Mouse (Mus musculus) lung, postnatal 36 days (tissue): Measurements from ENCODE around the gene Ndufs2.

Experiments
- DNase-seq: peaks from one replicate; pipeline ENCODE4 v3.0.0; 2022; ENCODE audit warnings: mixed read lengths

Ndufs2 gene

DNA sequence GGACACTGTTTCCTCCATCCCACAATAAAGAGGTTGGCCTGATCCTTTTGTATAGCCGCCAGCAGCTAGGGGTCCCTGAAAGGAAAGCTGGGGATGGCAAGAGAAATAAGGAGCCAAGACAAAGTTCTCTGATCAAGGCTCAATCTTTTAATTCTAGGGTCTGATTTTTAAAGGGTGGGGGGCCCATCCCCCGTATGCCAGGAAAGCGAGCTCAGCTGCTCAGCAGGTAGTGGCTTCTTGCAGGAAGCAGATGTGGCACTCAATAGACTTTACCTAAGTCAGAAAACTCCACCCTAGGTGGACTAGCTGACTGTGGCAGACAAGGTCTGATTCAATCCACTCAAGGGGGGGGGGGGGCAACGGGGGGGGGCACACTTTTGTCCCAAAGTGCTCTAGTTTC lies 24.4 kb downstream of the Ndufs2 start:
- DNase-seq: no peak

DNA sequence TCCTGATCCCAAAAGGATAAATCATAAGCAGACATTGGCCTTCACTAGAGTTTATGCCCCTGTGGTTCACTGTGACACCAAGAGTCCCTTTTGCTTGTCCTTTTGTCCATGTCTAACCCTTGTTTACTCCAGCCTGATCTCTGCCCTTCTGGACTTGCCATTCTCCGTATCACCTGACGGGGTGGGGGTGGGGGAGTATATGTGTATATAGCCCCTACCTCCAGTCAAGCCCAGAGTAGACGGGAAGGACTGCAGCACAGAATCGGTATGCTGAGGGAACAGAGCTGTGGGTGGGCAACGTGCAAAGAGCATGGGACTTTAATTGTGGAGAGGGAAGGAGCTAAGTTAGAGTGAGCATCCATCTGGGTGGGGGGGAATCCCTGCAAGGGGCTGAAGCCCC lies 26.3 kb downstream of the Ndufs2 start, which contains the start of gene Apoa2:
TSS of gene Apoa2 (plus strand) at position 198 of the 400 bp plus-strand sequence.
- no peak for DNase-seq

DNA sequence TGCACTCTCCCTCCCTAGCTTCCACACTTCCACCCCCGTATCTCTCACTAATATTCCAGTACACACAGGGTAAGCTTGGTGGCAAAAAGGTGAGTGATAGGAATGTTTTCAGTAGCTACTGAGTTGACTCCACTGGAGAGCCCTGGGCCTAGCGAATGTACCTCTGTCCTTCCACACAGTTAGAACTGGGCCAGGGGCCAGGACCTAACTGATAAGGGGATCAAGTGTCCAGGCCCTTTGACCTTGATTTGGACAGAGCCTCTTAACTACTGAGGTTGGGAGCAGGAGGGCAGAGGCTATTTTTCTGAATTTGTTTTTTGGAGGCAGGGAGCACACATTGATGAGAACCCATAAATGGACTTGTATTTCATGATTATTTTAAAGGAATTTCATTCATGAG lies 27.4 kb downstream of the Ndufs2 start:
- DNase-seq: peak; percentile 64

DNA sequence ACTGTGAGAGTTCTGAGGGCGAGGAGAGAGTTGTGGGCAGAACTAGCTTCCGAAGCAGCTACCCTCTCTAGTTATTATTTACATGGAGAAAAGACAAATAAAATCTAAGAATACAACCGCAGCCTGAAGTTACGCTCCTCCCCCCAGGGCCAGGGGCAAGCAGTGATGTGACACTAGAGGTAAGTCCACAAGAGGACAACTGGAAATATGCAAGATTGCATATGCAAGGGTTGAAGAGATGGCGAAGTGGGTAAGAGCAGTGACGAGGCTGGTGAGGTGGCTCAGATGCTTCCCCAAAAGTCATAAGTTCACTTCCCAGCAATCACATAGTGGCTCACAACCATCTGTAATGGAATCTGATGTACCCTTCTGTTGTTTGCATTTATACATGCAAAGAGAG lies 28.0 kb downstream of the Ndufs2 start:
- peak; percentile 29 for DNase-seq

DNA sequence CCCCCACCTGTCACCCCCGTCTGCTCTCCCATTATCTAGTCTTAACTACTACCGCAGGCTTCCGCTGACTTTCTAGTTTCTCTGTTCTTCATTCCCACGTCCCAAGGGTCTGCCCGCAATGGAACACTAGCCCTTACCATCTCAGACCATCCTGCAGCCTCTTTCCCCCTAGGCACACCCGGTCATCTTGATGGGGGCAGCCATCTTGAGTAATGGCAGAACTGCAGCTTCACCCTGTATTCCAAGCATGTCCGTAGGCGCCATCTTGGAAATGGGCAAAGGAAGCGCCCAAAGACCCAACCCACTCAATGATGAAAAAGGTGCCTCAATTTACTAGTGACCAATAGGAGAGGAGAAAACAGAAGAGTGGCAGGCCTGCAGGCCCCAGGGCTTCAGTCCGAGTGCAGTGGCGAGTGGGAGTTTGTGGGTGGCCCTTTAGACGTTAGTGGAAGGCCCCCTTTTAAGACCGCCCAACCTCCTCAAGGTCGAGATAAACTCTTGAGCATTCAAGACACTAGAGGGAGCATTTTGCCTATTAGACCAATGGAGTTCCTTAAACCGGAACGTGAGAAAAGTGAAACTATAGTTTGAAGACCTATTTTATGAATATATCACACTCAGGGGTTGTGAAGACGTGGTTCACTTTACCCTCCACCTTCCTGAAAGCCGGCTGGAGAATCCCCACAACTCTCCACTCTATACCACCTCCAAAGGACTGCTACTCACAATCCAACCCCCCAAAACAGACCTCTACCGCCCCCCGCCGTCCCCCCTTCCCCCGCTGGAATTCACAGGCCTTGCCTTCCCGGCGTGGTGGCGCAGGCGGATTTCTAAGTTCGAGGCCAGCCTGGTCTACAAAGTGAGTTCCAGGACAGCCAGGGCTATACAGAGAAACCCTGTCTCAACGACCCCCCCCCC lies 28.7 kb downstream of the Ndufs2 start, which contains the start of gene Tomm40l:
TSS of gene Tomm40l (minus strand) at position 277 of the 918 bp plus-strand sequence.
- DNase-seq: peak; percentile 99

DNA sequence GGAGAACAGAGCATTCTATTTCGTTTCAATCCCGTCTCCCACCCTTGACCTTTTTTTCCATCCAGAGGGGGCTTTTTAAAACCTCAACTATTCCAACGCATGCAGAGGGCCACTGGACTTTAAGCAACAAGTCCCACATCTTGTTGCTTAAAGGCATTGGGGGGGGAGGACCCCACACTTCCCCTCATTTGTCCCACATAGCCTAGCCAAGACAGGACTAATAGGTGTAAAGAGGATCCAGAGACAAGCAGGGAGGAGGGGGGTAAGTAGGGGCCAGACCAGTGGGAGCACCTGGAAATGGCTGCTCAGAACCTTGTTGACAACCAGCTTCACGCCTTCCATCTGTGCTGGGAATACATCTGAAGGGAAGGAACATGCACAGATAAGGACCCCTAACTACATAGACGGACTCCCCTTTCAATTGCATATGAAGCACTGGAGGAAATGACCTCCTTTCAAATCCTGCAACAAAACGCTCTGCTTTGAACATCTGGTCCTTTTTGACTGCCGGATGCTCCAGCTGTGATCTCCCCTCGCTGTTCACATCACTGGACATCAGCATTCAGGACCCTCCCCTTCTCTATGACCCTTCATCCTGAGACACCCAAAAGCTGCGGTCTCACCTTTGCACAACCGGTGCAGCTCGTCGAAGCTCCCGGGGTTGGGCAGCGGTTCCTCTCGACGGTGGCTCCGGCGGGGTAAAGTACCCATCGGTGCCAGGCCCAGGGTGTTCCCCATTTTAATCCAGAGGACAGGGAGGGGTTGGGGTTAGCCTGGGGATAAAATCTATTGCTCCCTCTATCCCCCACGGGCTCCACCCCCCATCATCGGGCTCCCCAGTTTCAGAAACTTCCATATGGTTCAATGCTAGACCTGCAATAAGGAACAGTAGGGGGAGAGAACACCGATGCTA lies 29.7 kb downstream of the Ndufs2 start:
- DNase-seq: no peak

DNA sequence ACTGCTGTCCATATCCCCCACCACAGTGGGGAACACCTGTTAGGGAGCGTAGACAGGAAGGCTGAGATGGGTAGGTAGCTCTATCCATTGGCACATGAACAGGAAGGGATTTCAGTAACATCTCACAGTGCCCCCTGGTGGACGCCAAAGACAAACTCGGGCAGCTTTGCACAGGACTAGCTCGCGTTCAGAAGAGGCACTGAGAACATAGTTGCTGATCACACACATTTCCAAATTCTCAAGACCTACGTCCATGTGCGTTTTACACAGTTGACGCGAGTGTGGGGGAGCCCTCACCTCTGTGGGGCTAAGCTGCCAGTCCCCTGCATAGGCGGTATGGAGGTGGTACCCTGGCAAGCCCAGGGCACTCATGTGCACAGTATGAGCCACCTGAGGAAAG lies 30.3 kb downstream of the Ndufs2 start:
- DNase-seq: peak; percentile 89

DNA sequence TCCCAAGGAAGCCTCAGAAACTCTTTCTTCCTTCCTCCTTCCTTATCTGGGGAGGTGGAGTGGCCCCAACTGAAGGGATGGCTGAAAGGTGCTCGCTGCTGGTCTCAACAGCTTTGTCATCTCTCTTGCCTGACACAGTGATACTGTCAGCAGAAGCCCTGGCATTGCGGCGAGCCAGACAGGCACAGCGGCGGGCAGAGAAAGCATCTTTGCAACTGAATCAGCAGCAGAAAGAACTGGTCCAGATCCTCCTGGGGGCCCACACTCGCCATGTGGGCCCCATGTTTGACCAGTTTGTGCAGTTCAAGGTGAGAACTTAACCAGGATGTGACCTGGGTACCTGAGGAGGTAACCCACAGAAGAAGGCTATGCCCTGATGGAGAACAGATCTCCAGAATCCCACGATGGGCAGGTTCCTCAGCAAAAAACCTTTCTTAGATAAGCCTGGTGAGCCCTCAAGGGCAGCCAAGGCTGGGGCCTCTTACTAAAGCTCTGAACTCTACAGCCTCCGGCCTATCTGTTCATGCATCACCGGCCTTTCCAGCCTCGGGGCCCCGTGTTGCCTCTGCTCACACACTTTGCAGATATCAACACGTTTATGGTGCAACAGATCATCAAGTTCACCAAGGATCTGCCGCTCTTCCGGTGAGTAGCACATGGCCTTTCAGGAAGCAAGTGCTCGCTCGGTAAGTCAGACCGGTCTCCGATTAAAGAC lies 34.8 kb downstream of the Ndufs2 start:
- no peak for DNase-seq

DNA sequence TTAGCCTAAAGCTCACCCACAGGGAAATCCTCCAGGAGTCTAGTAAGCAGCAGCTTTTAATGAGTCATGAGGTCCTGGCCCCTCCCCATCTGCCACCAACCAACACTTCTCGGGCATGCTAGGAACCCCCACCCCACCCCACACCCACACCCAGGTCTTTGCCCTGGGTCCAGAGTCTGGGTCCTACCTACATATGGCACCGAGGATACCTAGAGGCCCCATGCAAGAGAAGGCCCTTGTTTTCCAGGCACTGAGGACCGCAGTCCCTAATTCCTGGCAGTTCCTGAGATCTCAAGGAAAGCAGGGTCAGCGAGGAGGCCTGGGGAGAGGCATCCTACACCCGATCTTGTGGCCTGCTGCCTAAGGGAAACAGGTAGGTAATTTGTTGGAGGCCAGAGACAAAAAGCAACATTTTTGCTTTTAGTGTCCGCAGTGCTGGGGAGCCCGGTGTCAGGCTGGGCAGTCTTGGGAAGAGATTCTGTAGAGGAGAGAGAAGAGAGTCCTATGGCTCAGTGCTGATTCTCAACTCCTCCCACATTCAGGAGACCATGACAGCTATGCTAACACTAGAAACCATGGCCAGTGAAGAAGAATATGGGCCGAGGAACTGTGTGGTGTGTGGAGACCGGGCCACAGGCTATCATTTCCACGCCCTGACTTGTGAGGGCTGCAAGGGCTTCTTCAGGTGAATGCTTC lies 37.2 kb downstream of the Ndufs2 start, which contains the start of gene Nr1i3:
TSS of gene Nr1i3 (plus strand) at position 170 of the 696 bp plus-strand sequence.
- DNase-seq: no peak

DNA sequence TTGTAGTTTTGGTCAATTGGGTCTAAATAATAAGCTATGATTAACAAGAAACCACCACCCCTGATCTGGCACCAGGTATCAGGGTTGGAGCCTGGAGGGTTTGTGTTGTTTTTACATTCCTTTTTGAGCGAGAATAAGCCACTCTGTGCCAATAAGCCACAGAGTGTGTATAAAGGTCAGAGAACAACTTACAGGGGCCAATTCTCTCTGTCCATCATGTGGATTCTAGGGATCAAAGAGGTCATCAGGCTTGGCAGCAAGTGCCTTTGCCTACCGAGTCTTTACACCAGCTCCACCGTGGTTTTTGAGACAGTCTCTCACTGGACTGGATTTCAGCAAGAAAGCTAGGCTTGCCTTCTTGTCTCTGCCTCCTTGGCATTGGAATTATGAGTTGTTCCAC lies 38.3 kb downstream of the Ndufs2 start:
- no peak for DNase-seq

DNA sequence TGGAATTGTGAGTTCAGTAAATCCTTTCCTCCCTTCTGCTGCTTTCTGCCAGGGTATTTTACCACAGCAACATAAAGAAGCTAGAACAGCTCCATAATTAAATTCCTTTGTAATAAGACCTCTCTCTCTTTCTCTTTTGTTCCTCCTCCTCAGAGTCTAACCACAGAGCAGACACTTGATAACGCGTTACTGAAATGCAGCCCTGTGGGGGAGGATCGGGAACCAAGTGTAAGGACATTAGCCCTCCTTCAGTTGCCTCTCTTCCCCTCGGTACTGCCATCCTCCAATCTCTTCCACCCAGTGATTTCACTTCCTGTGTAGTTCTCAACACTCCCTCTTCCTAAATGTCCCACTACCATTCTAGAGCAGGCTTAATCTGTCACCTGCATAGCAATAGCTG lies 41.8 kb downstream of the Ndufs2 start:
- DNase-seq: no peak

DNA sequence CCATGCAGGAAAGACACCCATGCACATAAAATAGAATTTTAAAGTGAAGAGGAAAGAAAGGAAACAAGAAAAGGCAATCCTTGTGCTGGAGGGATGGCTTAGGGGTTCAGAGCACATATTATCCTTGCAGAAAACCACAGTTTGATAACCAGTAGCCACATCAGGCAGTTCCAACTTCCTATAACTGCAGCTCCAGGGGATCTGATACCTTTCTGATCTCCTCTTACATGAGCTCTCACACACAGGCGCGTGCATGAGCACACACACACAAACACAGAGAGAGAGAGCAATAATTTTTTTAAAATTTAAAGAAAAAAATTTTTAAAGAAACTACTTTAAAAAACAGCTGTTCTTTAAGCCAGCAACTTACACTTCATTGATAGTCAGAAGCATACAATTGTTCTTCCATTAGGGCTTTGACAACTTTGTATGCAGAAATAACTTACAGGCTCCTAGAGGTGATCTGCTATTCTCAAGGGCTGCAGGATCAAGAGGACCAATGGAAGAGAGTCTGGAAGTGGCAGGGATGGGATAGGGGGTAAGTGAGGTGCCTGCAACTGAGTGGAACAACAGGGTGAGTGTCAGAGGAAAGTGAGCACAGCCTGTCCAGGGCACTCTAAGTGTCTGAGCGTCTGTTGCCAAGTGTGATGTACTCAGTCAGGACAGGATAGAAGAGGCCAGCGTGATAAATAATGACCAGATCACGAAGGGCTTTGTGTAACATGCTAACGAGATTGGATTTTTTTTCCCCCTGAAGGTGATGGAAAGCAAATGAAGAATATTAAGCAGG lies 45.3 kb downstream of the Ndufs2 start:
- no peak for DNase-seq

DNA sequence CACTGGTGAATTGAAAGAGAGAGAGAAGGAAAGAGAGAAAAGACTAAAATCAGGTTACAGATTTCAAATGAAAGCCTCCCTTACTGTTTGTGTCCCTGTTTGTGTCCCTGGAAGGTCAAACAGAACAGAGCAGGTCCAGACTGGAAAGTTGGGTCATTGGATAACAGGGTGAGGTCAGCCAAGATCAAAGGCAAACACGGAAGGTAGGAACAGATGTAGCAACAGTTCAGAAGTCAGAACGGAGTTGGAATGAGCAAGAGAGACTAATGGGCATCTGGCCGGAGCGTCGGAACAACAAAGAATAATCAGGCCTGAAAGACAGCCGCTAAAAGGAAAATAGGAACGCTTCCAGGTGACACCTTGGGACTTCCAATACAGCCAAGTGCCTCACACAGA lies 46.9 kb downstream of the Ndufs2 start:
- DNase-seq: no peak

DNA sequence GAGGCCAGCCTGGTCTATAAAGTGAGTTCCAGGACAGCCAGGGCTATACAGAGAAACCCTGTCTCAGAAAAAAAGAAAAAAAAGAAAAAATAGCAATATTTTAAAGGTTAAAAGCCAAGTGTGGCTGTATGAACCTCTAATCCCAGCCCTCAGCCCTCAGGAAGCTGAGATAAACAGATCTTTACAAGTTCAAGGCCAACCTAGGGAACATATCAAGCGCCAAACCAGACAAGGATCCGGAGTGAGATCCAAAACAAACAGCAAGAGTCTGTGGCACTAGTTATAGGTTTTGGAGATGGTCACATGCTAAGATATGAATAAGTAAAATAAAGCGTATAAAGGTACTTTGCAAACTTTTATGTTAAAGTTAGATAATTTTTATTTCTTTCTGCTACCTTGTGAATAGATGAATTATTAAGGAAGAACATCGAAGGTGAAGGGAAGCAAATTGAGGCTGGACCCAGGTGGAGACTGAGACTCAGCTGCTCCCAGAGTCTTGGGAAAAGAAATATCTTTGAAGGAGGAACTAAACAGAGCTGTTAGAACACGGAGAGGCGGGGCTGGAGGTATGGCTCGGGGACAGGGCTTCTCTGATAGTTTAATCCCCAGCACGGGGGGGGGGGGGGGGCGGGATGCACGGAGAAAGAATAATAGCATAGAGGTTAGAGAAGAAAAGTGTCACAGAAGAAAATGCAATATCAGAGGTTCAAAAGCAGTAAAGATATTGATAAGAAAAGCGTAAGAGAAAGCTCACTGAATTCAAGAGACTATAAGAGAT lies 47.5 kb downstream of the Ndufs2 start:
- DNase-seq: no peak

DNA sequence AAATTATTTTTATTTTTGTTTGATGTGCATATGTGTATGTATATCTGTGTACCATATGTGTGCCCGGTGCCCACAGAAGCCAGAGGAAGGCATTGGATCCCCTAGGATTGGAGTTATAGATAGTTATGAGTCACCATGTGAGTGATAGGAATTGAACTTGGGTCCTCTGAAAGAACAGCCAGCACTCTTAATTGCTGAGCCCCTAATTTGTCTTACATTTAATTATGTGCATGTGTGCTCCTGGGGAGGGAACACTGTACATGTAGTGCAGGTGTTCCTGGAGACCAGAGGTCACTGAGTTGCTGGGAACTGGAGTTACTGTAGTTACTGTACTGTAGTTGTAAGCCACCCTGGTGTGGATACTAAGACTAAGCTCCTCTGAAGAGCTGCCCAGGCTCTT lies 50.4 kb downstream of the Ndufs2 start:
- DNase-seq: no peak

DNA sequence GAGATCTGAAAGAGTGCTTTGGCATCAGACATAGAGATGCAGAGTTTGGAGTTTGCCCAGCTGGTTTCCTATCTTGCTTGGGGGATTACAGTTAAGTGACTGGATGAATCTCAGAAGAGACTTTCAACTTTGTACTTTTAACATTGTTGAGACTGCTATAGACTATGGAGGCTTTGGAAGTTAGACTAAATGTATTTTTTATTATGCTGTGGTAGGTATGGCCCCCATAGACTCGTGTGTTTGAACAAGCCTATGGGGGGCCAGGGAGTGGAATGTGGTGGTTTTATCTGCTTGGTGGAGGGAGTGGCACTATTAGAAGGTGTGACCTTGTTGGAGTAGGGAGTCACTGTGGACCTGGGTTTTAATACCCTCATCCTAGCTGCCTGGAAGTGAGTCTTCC lies 51.7 kb downstream of the Ndufs2 start:
- no peak for DNase-seq

DNA sequence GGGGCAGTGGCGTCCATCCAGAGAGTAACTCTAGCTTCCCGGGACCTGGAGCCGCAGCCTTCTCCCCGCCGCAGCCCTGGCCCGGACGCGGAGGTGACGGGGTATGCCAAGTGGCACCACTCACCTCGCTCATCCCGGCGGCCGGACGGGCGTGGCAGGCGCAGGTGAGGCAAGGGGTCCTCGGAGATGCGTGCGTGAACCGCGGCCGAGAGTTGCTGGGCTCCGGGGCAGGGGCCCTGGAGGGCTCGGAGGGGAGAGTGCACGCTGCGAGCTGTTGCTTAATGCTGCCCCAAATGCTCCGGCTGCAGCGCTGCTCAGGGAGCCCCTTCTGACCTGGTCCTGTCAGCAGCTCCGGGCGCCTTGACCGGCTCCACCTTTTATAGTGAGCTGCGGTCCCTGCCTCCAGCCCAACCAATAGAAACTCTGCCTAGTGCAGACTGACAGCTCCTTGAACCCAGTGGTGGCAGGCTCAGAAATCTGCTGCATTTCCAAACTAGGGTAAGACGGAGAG lies 55.2 kb downstream of the Ndufs2 start, which contains the start of gene Pcp4l1:
TSS of gene Pcp4l1 (minus strand) at position 382 of the 511 bp plus-strand sequence.
- DNase-seq: peak; percentile 76

DNA sequence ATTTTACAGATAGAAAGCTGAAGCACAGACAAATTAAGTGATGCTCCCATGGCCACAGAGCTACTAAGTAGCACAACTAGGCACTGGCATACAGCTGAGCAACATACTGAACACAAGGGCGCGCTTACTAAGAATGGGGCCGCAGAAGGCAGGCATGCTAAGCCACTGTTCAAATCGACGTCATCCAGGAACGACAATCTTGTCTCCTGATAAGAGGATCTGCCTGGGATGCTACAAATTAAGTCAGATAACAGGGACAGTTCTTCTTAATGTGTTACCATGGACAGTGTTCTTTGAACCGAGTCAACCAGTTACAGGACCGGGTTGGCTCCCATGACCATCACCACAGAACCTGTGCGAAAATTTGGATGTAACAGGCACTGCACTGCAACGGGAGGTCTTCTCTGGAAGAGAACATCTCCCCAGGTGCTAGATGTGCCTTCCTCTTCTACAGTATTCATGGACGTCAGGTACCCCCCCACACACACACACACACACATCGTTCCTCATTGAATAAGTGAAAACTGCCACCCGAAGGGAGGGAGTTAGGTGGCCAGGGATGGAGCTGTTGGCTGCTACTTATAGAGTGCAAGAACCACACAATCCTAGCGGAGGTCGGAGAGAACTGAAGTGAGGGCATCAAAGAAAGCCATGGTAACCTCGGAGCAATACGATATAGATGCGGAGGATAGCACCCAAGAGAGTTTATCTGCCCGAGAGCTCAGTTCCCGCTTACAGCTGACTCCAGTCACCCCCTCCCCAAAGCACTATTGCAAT lies 56.0 kb downstream of the Ndufs2 start:
- DNase-seq: no peak
